Mouse (Mus musculus): ENCODE data around the gene Nkx1-2. TPM values are rescaled to one million over a fixed set of nuclear protein-coding genes. Genes with fewer than 3 reads are reported as not detected.

Gene Nkx1-2
- 0.21 TPM for polyA plus RNA-seq (2014; fragmentation: Illumina TruSeq; extraction: RNeasy Lipid Tissue Mini Kit (QIAGEN cat#74804); ENCODE audit: low read depth, low replicate concordance)

DNA sequence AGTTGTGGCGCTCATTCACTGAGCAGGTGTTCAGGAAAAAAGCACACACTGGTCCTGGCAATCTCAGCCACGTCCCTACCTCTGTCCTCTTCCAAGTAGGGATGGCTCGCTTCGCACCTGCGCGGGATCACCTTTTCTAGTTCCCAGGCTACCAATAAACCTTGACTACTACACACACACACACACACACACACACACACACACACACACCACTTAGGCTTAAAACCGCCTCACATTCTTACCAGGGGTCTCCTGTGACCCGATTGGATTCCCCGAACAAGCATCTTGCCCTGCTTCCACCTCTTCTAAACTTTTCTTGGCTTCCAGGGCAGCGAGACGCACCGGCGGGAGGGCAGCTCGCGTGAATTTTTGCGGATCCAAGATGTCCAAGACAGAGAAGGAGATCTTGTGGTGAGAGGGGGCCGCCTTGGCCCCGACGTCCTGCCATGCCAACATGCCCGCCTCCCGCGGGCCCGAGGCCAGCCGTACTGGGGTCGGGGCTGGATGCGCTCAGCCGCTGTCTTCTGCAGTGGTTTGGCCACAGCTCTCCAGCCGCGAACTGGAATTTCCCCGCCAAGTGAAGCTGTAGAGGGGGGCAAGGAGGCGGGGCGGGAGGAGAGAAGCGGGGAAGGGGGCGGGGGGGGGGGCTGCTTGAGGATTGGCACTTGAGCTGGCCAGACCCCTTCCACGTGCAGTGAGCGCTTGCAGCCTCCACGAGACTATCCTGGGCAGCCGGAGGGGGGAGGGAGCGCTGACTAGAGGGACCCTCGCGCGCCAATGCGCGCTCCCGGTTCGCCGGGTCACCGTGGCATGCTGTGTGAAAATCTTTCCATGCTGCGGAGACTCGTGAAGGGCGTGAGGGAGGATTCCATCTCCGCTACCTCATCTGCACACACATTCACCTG lies at the start of gene Nkx1-2:
Nkx1-2 (minus strand) TSS at position 567 of the 905 bp plus-strand sequence.

DNA sequence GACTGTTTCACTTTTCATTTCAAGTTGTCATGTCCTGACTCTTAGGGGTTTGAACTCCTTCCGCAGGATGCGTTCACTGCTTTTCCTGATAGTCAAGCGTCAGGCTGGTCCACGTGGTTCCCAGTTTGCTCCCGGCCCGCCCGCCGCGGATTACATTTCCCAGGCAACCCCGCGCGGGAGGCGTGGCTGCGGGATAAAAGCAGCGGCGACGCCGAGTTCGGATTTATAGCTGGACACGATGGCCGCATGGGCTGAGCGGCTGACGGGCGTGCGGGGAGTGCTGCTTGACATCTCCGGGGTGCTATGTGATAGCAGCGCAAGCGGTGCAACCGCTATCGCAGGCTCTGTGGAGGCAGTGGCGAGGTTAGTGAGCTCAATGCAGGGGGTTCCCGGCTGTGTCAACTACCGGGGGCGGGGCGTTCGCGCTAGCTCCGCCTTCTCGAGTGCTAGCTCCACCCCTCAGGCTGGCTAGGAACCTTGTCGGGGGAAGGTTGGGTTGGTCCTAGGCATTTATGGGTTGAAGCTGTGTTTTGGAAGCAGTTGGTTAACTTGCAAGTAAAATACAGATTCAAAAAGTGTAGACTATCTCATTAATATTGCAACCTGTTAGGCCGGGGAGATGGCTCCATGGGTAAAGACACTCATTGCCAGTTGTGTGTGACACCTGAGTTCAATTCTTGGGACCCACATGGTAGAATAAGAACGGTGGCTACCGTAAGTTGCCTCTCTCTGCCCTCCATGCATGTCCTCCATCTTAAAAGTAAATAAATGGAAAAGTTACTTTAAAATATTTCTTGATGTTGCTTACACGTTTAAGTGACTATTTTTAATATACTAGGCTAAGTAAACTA lies 11.3 kb upstream of the Nkx1-2 start, which contains the start of gene Lhpp:
Lhpp (plus strand) TSS at position 171 of the 851 bp plus-strand sequence.

GRCm38 (mm10) chr7:132576116-132576650 lies 23.3 kb downstream of the Nkx1-2 start, which contains the start of gene Oat:
TSS of gene Oat (minus strand) at chr7:132576398.

Other genes starting within 250 kb of the Nkx1-2 start
- 29.3 TPM for gene Oat, start 23.2 kb downstream of the Nkx1-2 start, polyA plus RNA-seq (2014; fragmentation: Illumina TruSeq; extraction: RNeasy Lipid Tissue Mini Kit (QIAGEN cat#74804); ENCODE audit: low read depth, low replicate concordance)
- 1.7 TPM for gene Lhpp, start 11.0 kb upstream of the Nkx1-2 start, polyA plus RNA-seq (2014; fragmentation: Illumina TruSeq; extraction: RNeasy Lipid Tissue Mini Kit (QIAGEN cat#74804); ENCODE audit: low read depth, low replicate concordance)
- gene Fam53b, start 214.2 kb upstream of the Nkx1-2 start, polyA plus RNA-seq (2014; fragmentation: Illumina TruSeq; extraction: RNeasy Lipid Tissue Mini Kit (QIAGEN cat#74804); ENCODE audit: low read depth, low replicate concordance): 3.6 TPM

Data from testis, adult 10 weeks (tissue).